Mouse (Mus musculus): ENCODE data around the gene Xrcc4.
A peak's percentile ranks its signal among the peaks of the same experiment; 100 is the strongest.
"Not testable (repeated sequence)": the region's sequence is repeated elsewhere in the genome, so short reads cannot be mapped to it uniquely, and the experiment has no call there.

Xrcc4 gene

DNA sequence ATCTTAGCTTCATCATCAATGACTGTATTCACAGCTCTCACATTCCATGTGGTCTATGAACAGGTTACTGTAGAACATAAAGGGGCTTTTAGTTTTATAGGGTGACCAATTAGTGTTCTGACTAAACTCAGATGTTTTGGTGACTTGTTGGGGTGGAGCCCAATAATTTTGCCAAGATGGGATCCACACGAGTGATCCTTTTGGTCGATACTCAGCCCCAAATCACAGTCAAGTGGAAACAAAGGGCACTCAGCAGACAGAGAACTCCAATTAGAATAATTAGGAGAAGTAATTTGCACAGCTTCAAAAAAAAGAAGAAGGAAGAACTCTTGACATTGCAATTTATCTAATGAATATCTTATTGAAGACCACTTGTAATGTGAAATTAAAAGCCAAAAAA is 274.9 kb downstream of the Xrcc4 start:
- no peak for DNase-seq (ENCODE audit: low read depth, low spot score)

DNA sequence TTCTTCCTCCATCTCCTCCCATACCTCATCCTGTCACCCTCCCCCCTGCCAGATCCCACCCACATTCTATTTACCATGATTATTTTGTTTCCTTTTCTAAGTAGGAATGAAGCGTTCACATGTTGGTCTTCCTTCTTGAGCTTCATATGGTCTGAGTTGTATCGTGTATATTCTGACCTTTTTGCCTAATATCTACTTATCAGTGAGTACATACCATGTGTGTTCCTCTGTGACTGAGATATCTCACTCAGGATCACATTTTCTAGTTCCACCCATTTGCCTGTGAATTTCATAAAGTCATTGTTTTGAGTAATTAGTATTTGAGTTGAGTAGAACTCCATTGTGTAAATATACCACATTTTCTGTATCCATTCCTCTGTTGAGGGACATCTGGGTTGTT is 277.2 kb downstream of the Xrcc4 start:
- no peak for DNase-seq (ENCODE audit: low read depth, low spot score)

DNA sequence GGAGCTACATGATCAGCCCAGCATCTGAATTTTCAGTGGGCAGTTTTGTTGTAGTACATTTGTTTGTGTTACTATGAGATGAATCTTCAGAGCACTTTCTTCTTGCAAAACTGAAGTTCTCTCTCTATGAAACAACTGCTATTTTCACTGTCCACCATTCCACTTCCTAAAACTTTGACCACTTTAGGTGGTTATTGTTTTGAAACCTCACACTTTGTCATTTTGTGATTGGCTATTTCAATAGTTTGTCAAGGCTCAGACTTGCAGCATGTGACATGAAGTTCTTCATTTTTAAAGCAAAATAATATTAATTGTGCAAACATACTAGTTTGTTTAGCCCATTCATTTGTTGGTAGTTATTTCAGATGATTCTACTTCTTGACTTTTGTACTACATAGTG is 280.4 kb downstream of the Xrcc4 start:
- DNase-seq (ENCODE audit: low read depth, low spot score), result no peak

DNA sequence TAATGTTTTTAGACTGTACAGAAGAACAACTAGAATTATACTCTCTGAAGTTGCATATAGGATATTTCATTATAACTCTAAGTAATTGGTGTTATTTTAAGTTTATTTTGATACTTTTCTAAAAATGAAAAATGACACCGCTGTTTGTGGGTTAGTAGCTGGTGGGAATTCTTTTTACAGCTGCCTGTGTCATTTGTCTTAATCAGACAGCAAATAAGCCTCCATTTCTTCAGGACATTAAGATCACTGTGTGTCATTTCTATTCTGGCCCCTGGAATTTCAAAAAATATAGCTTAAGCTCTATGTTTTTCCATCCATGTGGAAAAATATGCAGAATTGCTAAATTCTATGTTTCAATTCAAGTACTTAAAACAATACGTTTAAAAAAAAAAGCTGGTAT is 287.5 kb downstream of the Xrcc4 start:
- DNase-seq (ENCODE audit: low read depth, low spot score), result no peak

DNA sequence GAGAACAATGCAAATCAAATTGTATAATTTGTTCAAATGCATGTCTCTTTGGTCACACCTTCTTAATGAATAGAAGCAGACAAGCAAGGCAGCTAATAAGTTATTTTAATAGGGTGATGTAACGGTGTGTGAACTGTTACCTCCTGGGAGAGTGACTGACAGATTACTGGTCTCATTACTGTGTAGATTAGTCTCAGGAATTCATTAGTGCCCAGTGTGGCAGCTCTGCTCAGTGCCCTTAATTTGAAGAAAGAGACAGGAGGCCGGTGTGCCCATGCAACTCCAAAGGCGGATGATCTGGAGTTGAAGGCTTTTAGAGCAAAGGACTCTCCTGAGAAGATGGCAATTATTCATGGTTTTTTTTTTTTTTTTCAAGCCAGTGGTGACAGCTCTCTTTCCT is 291.7 kb downstream of the Xrcc4 start:
- no peak for DNase-seq (ENCODE audit: low read depth, low spot score)

DNA sequence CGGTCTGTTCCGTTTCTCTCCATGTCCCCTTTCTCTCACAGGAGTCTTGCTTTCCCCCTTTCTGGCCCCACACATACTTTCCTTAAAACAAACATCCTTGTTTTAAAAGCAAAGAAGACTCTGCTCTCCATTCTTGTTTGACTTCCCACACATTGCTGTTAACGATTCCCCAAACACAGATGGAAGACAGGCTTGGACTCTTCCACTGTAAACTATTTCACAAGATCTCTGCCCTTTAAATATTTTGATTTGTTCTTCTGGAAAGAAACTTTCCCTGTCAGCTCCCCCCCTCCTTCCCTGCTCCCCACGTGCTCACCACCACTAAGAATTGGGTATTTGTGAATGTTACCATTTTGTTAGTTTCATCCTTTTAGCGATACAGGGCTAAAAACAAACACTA is 297.9 kb downstream of the Xrcc4 start:
- no peak for DNase-seq (ENCODE audit: low read depth, low spot score)

DNA sequence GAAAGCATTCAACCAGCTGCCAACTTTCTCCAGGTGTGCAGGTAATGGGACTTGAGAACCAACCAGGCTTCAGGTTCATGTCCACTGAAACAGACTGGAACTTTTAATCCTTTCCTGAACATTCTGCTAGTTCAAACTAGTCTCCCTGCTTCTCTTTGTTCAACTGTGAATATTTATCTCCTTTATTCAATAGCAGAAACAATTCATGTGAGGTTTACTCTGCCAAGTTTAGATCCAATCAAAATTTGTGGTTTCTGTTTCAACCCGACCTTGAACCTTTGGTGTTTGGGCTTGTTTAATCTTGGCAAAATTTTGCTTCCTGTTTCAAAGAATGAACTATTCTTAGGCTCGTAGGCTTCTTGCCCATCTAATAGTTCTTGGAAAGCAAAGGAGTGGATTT is 306.5 kb downstream of the Xrcc4 start:
- DNase-seq (ENCODE audit: low read depth, low spot score), result no peak

DNA sequence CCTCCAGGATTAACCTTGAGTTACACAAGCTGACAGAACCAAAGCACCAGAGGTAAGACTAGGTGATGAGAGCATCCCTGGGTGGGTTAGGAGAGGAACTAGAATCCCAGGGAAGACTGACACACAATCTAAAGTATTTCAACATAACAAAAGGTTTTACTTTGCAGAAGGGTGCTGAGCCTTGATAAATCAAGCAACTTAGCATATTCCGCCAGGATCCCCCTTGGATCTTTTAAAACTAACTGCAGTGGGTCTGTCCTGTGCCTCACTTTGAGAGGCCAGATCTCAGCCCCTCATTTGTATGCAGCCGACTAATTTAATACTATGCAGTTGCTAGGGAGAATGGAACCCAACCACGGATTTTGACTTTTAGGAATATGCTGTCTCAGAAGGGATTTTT is 309.1 kb downstream of the Xrcc4 start:
- peak; percentile 73 for DNase-seq (ENCODE audit: low read depth, low spot score)

DNA sequence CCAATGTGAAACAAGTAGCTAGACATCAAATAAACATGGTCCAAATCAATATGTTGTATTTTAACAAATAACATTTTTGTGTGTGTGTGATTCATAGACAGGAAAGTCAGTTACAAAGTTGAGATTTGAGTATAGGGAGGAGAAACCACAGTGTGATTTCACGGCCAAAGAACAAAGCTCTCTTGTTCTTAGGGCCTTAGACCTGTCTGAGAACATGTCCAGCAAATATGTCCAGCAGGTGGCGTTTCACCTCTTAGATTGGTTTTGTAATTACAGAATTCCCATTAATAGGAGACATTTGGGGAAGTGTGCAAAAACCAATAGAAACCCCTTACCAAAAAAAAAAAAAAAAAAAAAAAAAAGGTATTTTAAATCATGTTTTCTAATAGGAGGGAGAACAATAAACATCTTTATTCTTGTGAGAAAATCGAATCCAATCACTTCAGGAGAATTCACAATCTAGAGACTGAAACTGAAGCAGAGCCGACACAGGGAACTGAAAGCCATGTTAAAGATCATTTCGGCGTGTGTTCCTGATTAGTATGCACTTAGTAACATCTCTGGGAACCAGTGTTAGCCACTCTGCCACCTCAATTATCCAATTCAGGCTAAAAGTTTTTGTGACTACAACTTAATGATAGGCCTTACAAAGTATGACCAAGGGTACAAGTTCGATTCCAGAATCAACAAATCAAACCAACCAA is 310.0 kb downstream of the Xrcc4 start:
- peak; percentile 66 for DNase-seq (ENCODE audit: low read depth, low spot score)

DNA sequence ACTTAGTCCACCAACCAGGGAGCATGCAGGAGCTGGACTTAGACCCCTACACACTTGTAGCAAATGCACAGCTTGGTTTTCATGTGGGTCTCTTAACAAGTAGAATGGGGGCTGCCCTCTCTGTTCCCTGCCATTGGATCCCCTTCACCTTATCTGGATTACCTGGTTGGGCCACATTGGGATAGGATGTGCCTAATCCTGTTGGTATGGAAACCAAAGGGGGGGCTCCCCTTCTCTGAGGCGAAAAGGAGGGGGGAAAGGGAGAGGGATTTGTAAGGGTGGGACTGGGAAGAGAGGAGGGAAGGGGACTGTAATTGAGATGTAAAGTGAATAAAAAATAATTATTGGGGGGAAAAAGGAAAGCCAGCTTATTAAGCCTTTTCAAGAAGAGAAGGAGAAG is 311.6 kb downstream of the Xrcc4 start:
- no peak for DNase-seq (ENCODE audit: low read depth, low spot score)

DNA sequence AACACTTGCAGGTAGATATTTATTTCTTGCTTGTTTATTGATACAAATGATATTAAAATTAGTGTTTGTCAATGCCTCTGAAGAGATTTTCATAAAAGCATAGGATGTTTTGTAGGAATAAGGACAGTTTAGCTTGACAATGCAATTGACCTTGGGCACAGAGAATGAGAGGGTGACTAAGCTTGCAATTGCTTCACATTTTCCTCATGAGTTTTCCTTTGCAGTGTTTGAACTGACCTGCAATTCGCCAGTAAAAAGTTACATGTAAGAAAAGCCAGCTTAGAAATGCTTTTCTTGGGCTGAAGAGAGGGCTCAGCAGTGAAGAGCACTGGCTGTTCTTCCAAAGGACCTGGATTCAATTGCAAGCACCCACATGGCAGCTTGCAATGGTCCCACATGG is 312.3 kb downstream of the Xrcc4 start:
- no peak for DNase-seq (ENCODE audit: low read depth, low spot score)

DNA sequence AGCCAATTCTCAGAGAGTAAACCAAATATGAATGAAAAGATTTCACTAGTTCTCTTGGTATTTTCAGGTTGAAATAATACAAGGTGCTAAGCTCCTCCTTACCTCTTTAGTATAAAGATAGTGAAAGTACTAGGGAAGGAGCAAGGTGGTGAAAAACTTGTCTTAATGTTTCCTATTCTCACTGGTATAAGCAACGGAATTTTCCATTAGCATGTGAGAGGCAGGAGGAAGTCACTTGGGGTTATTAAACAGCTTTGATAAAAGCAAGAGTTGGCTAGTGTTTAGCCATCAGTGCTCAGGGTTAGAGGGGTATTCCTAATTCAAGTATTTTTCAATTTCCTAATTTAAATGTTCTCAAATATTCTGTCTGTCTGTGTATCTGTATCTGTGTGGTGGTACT is 322.9 kb downstream of the Xrcc4 start:
- DNase-seq (ENCODE audit: low read depth, low spot score), result no peak

DNA sequence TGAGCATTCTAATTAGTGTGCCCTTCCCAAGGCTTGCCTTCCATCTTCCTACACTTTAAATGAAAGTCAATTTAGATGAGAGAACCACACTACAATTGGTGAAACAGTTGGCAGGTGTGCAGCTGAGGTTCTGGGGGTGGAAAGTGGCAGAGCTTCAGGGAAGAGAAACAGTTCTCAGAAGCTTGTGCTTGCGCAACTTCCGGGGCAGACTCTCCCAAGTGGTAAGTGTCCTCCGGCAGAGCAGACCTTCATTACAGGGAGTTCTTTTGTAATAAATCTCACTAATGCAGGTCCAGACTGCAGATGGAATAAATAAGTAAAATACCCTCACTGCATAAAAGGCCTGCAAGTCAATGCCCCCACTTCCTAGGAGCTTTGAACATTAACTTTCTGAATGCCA is 323.4 kb downstream of the Xrcc4 start:
- DNase-seq (ENCODE audit: low read depth, low spot score), result no peak

DNA sequence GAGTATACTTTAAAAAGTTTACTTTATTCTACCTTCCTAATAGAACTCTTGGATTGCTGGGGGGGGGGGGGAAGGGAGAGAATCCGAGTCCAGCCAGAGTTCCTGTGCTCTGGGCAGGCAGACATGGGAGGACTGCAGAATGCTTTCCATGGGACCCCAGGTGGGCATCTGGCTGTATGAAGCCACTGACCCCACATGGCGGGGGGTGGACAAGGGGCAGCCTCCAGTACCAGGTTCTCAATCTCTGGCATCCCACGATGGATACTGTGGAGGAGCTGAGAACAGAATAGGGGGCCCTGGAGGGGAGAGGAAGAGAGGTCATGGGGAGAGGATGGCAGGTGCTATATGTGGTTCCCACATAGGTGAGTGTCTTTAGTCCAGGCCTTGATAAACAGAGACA is 327.1 kb downstream of the Xrcc4 start:
- DNase-seq (ENCODE audit: low read depth, low spot score), result no peak

DNA sequence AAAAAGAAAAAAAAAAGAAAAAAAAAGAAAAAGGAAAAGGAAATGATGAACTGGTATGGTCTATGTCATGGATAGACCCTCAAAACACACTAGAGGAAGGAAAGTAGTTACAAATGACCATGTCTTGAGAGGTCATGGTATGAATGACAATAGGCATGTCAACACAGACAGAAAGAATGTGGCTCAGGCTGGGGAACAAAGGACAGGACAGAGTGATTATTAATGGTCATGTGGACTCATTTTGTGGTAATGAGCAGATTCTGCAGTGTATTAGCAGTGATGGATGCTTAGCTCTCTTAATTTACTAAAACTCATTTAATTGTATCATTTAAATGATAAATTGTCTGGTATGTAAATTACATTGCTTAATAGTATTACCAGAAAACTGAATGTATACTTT is 333.1 kb downstream of the Xrcc4 start:
- peak; percentile 11 for DNase-seq (ENCODE audit: low read depth, low spot score)

DNA sequence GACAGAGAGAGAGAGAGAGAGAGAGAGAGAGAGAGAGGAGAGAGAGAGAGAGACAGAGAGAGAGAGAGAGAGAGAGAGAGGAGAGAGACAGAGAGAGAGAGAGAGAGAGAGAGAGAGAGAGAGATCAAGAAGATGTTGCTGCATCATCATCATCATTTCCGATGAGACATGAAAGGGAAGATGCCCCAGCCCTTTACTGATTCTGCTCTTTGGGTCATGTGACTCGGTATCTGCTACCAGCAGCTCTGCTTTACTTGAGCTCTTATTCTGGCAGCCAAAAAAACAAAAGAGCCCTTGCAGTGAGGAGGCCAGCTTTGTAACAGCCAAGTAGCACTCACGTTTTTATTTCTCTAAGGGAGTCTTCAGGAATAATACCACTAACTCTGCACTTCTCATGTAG is 338.8 kb downstream of the Xrcc4 start:
- DNase-seq (ENCODE audit: low read depth, low spot score), result not testable (repeated sequence)

DNA sequence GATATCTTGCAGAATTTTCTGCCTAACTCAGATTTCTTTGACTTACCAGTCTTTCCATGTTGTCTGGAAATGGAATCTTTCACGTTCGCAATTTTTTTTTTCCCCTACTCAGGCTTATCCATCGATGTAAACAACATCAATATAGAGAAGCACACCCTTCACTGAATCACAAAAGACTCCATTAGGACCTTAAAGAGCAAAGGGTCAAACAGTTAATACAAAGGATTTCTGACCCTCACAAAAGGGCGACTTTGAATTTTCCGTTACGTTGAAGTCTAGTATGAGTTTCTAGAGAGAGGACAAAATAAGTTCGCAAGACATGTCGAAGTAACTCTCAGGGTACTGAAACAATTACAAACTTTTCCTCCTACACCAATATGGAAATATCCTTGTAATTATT is 346.2 kb downstream of the Xrcc4 start:
- peak; percentile 11 for DNase-seq (ENCODE audit: low read depth, low spot score)

DNA sequence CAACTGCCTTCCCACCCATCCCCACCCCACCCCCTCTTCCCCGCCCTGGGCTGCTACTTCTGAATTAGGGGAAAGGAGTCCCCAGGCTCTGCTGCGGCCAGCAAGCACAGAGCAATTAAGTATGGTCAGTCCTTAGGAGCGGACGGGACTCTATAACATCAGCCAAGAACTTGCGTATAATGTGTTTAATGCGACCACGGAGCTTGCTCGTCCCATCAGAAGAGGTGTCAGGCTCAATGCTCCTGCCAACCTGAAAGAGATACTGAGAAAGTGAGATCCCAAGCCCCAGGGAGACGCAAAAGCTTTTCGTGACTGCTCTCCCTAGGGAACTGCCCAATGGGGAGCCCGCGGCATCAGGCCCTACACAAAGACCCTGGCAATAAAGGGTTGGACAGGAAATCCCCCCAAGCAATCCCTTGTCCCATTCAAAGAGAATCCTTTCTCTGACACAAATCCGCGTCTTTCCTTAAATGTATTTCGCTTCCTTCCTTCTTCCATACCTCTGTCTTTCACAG is 346.7 kb downstream of the Xrcc4 start:
- no peak for DNase-seq (ENCODE audit: low read depth, low spot score)

DNA sequence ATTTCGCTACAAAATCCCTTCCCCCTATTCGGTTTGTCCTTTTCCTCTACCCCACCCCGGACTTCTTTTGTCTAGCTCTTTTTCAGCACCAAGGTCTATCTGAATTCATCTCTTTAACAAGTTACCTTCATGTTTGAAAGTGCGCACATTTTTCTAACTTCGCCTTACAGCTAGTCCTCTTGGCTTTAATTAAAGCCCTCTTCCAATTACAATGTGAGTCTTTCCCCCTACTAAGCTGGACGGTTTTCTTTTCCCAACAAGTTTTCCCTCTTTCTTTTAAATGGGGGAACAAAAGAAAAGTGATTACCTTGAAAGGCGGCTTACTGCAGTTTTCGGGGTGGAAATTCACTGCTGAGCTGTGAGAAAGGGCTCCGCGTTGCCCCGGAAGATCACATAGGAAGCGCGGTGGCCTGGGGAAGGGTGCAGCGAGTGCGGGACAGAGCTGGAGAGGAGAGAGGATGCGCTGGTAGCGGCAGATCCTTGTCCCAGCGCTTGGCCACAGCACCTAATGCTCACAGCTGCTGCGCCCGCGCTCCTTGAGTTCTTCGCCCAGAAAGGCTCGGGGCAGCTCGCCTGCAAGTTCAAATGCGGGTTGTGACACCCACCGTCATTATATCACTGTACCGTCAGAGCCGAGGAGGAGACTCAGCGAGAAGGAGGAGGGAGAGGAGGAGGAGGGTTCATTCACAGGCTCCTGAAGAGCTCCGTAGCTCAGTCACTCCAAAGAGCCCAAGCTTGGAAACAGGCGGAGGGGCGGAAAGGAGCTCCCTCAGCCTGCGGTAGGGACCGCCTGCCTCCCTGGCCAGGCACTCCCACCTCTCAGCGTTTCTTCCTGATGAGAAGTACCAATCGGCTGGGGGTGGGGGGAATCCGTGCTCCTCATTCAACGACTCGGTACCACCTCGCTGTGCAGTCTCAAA is 347.4 kb downstream of the Xrcc4 start, which contains the start of gene Vcan:
Gene Vcan, minus strand, starts transcription at position 744 of the 920 bp plus-strand sequence.
- peak; percentile 67 for DNase-seq (ENCODE audit: low read depth, low spot score)

DNA sequence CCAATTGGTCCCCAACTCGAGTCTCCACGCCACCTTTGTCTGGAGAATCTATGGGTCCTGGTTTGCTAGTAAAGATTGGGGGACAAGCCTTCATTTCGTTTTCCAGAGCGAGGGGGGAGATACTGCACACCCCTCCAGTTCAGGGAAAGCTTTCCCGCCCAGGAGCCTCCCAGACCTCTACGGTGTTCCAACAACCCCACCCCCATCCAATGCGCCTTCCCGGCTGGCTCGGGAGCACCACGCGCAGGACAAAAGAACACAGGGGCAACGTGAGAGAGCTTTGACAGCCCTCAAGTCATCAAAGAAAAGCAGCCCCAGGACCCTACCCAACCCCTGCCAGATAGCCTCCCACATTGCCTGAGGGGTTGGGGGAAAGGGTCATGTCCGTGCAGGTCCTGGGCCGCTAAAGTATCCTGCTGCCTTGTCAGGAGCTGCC is 348.3 kb downstream of the Xrcc4 start:
- peak; percentile 50 for DNase-seq (ENCODE audit: low read depth, low spot score)

DNA sequence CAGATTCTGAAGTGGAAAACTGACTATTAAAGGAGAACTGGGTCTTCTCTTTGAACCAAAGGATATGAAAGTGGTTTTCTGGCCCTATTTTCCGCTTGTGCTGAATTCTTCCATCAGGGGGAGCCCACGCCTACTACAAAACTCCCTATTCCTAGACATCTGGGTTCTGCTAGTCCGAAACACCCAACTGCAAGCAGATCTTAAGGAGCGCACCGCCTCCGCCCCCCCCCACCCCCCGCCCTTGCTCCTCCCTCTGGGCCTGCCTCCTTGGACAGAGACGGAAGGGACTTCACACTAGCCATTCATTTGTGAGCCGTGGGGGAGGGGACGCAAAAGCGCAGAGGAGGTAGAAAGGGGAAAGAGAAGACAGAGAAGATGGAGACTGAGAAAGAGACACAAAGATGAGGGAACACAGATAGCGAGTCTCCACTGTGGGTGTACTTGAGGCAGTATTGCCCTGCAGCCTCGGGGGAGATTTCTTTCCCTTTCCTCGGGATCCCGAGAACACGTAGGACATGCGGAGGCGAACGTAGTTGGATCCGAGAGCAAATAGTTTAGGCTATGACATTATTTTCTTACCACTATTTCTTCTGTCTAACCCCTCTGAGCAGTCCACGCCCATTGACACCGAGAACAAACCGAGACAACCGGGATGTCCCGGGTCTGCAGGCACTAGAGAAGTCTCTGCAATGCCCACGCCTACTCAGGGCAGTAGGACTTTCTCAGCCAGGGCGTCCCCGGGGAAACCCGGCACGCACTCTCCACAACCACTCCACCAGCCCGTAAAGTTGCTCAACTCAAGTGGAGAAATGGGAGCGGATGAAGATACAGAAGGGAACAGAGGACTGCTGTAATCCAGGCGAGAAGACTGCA is 348.9 kb downstream of the Xrcc4 start:
- peak; percentile 91 for DNase-seq (ENCODE audit: low read depth, low spot score)
